In genomic region chr5:137713454-137713853, GRCm38 (mm10) we compare ENCODE assay signal across 34 mouse cellular contexts.
"Had no signal": no experiment of that assay in that cellular context is flagged by ENCODE, and none has a peak within 500 bp of the region (broad histone marks: within the 10 kb centered on the region; RNA-seq: fewer than 3 reads in every experiment).

No protein-coding gene starts in this region.

- H3K27ac ChIP-seq: heart, embryonic 10.5 days; heart, embryonic 13.5 days; heart, embryonic 15.5 days; hindbrain, embryonic 10.5 days; hindbrain, embryonic 13.5 days; hindbrain, embryonic 14.5 days; hindbrain, embryonic 15.5 days; hindbrain, postnatal 0 days; intestine, embryonic 15.5 days; kidney, embryonic 15.5 days; kidney, postnatal 0 days; layer of hippocampus, adult 2 months had no signal

- H3K4me2 ChIP-seq: heart, embryonic 11.5 days; heart, embryonic 12.5 days; heart, embryonic 13.5 days; heart, embryonic 15.5 days; hindbrain, embryonic 13.5 days; hindbrain, embryonic 14.5 days; hindbrain, embryonic 15.5 days; intestine, embryonic 15.5 days; kidney, embryonic 15.5 days had no signal

- H3K36me3 ChIP-seq: heart, embryonic 10.5 days; heart, embryonic 12.5 days; heart, embryonic 13.5 days; heart, embryonic 15.5 days; hindbrain, embryonic 10.5 days; hindbrain, embryonic 13.5 days; hindbrain, embryonic 15.5 days; intestine, embryonic 15.5 days; kidney, embryonic 15.5 days had no signal

- ATAC-seq: hindbrain, embryonic 16.5 days; hindbrain, postnatal 0 days; inflammation-experienced regulatory T-cells, adult 6 months; intestine, embryonic 15.5 days; intestine, embryonic 16.5 days; intestine, postnatal 0 days had no signal

- H3K9me3 ChIP-seq: heart, embryonic 10.5 days; heart, embryonic 12.5 days; heart, embryonic 13.5 days; heart, embryonic 15.5 days; hindbrain, embryonic 10.5 days; hindbrain, embryonic 13.5 days; hindbrain, embryonic 15.5 days; intestine, embryonic 15.5 days; kidney, embryonic 15.5 days had no signal

- H3K27me3 ChIP-seq: heart, embryonic 12.5 days; heart, embryonic 13.5 days; heart, embryonic 15.5 days; hindbrain, embryonic 13.5 days; hindbrain, embryonic 15.5 days; intestine, embryonic 15.5 days; kidney, embryonic 15.5 days had no signal

- DNase-seq: heart, postnatal 10 days; heart, postnatal 14 days; heart, postnatal 36 days; heart, postnatal 4 days; kidney, adult 11 months; kidney, adult 18-20 months; kidney, adult 2 months; kidney, adult 8-10 months; kidney, adult 9 months; kidney, postnatal 10 days; kidney, postnatal 14 days; kidney, postnatal 25 days; kidney, postnatal 36 days; kidney, postnatal 4 days; layer of hippocampus, adult 9-11 months; layer of hippocampus, postnatal 36 days had no signal

- H3K4me1 ChIP-seq: hindbrain, embryonic 10.5 days; hindbrain, embryonic 13.5 days; hindbrain, embryonic 15.5 days; intestine, embryonic 15.5 days; kidney, embryonic 15.5 days had no signal

- H3K9ac ChIP-seq: heart, embryonic 12.5 days; heart, embryonic 13.5 days; heart, embryonic 15.5 days; hindbrain, embryonic 13.5 days; hindbrain, embryonic 14.5 days; hindbrain, embryonic 15.5 days; intestine, embryonic 15.5 days; kidney, embryonic 15.5 days had no signal

- H3K4me3 ChIP-seq: heart, embryonic 10.5 days; heart, embryonic 12.5 days; heart, embryonic 13.5 days; heart, embryonic 15.5 days; hindbrain, embryonic 10.5 days; hindbrain, embryonic 13.5 days; hindbrain, embryonic 15.5 days; intestine, embryonic 15.5 days; kidney, embryonic 15.5 days; layer of hippocampus, adult 2 months had no signal
